Mouse (Mus musculus) bone marrow macrophage, adult 2 months (primary cell): ENCODE measurements around the gene Exo1.

Experiments
- CTCF ChIP-seq: IDR thresholded peaks from 2 replicates; pipeline ENCODE4 v1.5.1; 2012; ENCODE audit warnings: low read depth, mild to moderate bottlenecking, low read length, moderate library complexity
- POLR2A ChIP-seq: IDR thresholded peaks from 2 replicates; pipeline ENCODE4 v1.6.1; 2012; ENCODE audit warnings: mild to moderate bottlenecking, low read depth, low read length, borderline replicate concordance

- TF ChIP-seq POLR2A = no peak
- no peak for TF ChIP-seq CTCF
These were observed 62.8 kb downstream of the Exo1 start for GRCm38 (mm10) chr1:175943168-175943567.
